Mouse (Mus musculus) cerebellum, adult 18-20 months (tissue): ENCODE data around the gene Atxn2l.
A peak's percentile ranks its signal among the peaks of the same experiment; 100 is the strongest.

Source experiments
- DNase-seq, 2 experiments: peaks; one replicate each; pipeline ENCODE4 v3.0.0; 2021

Atxn2l gene

DNA sequence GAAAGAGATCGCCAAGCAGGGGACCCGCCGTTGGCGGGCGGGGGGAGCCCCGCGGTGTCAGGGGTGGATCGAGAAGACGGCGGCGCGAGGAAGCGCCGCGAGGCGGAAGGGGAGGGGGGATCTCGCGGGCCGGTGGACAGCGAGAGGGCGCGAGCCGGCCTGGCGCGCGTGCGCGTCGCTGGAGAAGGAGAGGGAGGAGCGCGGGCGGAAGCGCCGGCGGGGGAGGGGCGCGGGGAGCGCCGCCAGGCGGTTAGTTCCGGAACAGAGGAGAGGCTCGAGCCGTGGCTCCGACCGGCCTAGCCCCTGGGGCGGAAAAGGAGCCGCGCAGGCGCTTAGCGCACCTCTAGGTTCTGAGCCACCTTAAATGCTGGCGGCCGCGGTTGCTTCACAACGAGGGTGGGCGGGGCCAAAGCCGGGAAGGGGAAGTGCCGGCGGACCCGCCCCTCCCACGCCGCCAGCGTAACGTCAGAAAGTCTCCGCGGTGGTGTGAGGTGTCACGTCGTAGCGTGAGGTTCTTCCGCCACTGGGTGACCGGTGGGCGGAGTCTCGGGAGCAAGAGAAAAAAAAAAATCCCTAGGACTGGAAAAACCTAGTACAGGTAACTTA lies at the start of gene Atxn2l:
Atxn2l (minus strand) TSS at position 165 of the 606 bp plus-strand sequence.
- peak; percentile 98 to 99 for DNase-seq

GRCm38 (mm10) chr7:126545631-126546030 lies 42.4 kb upstream of the Atxn2l start:
- DNase-seq: no peak

DNA sequence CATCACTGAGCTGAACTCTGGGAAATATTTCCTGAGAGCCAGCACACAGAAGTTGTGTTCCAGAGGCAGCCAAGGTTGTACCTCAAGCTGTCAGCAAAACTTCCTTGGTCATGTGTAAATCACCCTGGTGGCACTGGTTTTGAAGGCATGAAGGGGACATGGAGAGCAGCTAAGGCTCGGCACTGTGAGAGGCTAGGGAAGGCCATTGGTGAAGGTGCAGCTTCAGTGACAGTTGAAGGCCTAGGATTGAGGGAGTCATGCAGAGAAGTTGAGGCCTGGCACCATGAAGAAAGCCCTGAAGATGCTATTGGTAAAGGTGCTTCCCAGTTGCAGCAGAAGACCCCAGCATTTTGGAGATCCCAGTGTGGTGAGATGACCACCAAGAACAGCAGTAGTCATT lies 38.4 kb upstream of the Atxn2l start:
- no peak for DNase-seq

GRCm38 (mm10) chr7:126537820-126538585 lies 34.8 kb upstream of the Atxn2l start:
- DNase-seq: peak; percentile 10 to 13

DNA sequence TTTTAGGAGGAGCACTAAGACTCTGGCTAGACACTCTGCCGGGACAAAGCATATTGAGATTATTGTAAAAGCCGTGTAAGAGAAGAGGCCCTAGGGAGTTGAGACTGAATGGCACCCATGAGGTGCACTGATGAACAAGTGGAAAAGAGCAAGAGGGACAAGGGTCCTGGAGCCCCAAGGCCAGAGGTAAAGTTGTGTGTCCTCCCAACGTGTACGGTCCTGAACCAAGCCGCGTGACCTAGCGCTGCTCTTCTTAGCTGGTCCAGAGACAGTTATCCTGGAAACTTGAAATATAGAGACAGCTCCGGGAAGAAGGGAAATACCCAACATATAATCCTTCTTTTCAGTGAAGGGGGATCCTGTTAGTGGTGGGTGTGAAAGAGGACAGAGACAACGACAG lies 33.2 kb upstream of the Atxn2l start:
- DNase-seq: no peak

GRCm38 (mm10) chr7:126535766-126536165 lies 32.5 kb upstream of the Atxn2l start:
- DNase-seq: peak; percentile 16 to 19

GRCm38 (mm10) chr7:126533434-126533833 lies 30.2 kb upstream of the Atxn2l start:
- DNase-seq: no peak

- peak; percentile 19 to 23 for DNase-seq
Observed at GRCm38 (mm10) chr7:126528166-126528577, 24.9 kb upstream of the Atxn2l start.

DNA sequence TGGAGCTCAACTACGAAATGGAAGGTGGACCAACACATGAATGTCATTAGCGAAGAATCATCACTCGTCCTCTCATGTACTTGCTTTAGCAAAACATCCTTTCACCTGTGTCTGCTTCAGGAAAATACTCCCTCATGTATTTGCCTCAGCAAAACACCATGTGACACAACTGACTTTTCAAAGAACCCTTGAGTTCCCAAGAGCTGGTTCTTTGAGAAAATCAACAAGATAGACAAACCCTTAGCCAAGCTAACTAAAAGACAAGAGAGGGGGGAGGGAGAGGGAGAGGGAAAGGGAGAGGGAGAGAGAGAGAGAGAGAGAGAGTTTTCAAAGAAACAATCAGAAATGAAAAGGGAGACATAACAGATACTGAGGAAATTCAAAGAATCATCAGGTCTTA lies 20.1 kb upstream of the Atxn2l start:
- no peak for DNase-seq

- DNase-seq: peak in 1 of 2 experiments; percentile 11
Observed at GRCm38 (mm10) chr7:126519513-126519912, 16.3 kb upstream of the Atxn2l start.

DNA sequence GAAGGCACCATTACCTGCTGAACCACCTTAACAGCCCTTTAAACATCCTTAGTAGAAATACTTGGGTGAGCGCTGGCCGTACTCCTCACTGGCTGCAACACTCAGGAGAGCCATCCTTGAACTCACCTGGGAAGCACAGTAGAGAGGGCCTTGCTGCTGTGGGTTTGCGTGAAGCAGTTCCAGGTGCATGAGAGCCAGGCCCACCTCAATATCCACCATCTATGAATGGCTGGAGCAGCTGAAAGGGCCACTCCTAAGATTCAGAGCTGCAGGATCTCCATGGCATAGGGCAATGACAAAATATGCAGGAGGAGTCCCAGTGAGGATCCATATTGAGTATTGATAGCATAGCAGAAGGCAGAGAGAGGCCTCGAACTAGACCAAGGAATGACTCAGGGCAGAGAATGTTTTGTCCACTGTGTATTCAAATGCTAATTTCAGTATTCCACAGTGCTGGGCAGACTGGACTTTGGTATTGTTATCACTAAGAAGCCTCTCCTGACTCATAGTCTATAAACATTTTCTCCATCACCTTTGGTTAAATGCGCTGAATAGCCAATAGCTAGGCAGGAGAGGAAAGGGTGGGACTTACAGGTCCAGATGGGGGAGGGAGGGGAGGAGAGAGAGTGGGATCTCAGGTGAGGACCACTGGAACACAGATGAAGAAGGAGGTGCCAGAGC lies 15.2 kb upstream of the Atxn2l start:
- no peak for DNase-seq

DNA sequence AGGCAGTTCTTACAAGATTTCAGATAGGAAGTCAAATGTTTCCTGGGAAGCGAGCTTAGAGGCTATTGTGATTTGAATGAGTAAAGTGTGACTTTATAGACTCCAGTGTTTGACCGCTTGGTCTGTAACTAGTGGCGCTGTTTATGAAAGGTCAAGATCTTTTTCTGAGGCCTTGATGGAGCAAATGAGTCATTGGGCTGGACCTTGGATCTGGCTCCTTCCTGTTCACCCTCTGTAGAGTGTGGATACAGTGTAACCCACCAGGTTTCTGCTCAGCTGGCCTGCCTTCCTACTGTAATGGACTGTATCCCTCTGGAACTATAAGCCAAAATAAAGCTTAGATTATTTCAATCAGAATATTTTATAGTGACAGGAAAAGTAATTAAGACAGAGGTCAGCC lies 8.1 kb upstream of the Atxn2l start:
- no peak for DNase-seq

GRCm38 (mm10) chr7:126507126-126507778 lies 4.0 kb upstream of the Atxn2l start:
- DNase-seq: no peak

GRCm38 (mm10) chr7:126504913-126505312 lies 1.7 kb upstream of the Atxn2l start:
- DNase-seq: no peak

- no peak for DNase-seq
Observed at GRCm38 (mm10) chr7:126502751-126503150, 486 bp downstream of the Atxn2l start.

DNA sequence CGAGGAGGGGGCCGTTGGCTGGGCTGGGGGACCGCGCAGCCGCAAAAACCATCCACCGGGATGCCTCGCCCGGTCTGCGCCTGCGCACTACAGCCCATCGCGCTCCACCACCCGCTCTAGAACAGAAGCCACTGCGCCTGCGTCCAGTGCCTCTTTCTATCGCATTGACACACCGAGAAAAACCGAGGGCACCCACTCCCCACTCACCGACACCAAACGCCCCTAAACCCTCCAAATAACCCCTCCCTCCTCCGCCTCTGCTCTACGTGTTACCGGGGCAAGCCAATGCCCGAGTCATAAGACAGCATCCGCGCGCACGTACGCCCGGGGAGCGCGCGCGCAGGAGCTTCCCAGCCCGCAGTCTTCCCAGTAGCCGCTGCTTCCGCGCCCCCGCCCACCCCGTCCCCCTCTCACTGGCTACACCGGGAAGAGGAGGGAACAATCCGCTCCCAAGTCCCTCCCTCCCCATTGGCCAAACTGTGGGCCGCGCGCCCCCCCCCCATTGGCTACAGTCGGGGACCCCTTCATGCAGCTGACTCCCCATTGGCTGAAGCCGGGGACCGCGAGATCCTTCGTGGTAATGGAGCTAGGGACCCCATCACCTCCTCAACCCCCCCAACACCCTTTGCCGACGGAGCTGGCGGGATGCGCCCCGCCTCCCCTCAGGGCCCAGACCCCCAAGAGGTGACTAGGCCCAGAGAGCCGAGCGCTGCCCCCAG lies 1.1 kb downstream of the Atxn2l start:
- DNase-seq: peak; percentile 91 to 96

DNA sequence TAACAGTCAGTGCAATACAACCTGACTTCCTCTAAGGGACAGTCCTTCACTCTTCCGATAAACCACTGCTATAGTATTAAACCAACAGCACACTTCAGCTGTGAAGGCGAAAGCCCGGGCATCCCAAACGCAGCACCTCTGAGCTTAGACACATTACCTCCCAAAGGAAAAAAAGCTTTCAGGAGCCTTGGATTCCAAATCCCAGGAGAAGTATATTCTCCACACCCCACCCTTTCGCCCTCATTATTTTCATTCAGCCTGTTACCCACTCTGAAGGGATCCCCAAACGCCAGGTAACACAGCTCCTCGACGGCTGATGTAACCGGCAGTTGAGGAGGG lies 1.6 kb downstream of the Atxn2l start:
- no peak for DNase-seq

DNA sequence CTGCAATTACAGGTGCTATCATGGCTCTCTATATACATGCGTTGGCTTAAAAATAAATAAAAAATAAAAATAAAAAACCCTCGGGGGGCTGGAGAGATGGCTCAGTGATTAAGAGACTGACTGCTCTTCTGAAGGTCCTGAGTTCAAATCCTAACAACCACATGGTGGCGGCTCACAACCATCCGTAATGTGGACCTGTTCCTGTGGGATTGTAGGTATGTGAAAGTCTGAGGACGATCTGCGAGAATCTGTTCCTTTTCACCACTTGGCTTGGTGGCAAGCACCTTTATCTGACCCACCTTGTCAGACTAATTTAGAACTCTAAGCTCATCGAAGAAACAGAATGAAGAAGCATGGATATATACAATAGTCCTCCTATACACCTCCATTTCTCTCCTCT lies 3.8 kb downstream of the Atxn2l start:
- no peak for DNase-seq

GRCm38 (mm10) chr7:126497966-126498365 lies 5.3 kb downstream of the Atxn2l start:
- DNase-seq: no peak

- DNase-seq: no peak
Observed at GRCm38 (mm10) chr7:126496475-126496874, 6.8 kb downstream of the Atxn2l start.

GRCm38 (mm10) chr7:126494120-126494519 lies 9.1 kb downstream of the Atxn2l start:
- no peak for DNase-seq

- no peak for DNase-seq
Observed at GRCm38 (mm10) chr7:126491973-126492372, 11.3 kb downstream of the Atxn2l start.

DNA sequence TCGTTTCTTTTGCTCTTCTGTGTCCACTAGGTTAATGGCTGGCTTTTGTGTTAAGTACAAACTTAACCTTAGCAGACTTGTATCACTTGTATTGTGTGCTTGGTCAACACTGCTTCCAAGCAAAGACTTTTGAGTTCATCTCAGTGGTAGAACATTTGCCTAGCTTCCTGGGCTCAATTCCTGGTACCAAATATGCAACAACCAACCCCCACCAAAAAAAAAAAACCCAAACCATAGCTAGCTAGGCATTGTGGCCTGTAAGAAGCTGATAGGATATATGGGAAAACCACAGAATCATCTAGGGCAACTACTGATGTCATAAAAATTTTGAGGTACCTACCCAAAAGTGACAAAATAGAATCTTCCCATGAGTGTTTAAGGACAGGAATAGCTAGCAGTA lies 12.2 kb downstream of the Atxn2l start:
- no peak for DNase-seq
